Mouse (Mus musculus) liver, adult 2 months (tissue): ENCODE results near the gene Cfap97d2. TPM values are rescaled to one million over a fixed set of nuclear protein-coding genes. Genes with fewer than 3 reads are reported as not detected.

Source experiments
- DNase-seq: peaks from one replicate; pipeline ENCODE4 v3.0.0-alpha.2; 2011; ENCODE audit warnings: low read depth, low spot score; ENCODE audit errors: extremely low read depth
- H3K27ac ChIP-seq: fragments of 200-500 bp; replicated peaks from 2 replicates; pipeline ENCODE4 v1.5.1; 2012; ENCODE audit warnings: low read depth, mild to moderate bottlenecking, control low read depth, inconsistent platforms, low read length; ENCODE audit not compliant: insufficient read depth
- H3K27me3 ChIP-seq: fragments of 200-500 bp; 2 replicates; pipeline ENCODE4 v1.6.1; 2012; ENCODE audit warnings: mild to moderate bottlenecking, moderate library complexity, low read length, inconsistent platforms; ENCODE audit not compliant: control insufficient read depth, insufficient read depth
- H3K36me3 ChIP-seq: fragments of 200-500 bp; 2 replicates; pipeline ENCODE4 v1.6.1; 2012; ENCODE audit warnings: low read length, inconsistent platforms; ENCODE audit not compliant: control insufficient read depth, insufficient read depth
- H3K4me1 ChIP-seq: fragments of 200-500 bp; 2 replicates; pipeline ENCODE4 v1.6.1; 2011; ENCODE audit warnings: low read length; ENCODE audit not compliant: control insufficient read depth, insufficient read depth
- H3K4me3 ChIP-seq: fragments of 200-500 bp; 2 replicates; pipeline ENCODE4 v1.5.1; 2011; ENCODE audit warnings: low read depth, mild to moderate bottlenecking, control low read depth, low read length, moderate library complexity; ENCODE audit not compliant: insufficient read depth
- H3K79me2 ChIP-seq: fragments of 200-500 bp; 2 replicates; pipeline ENCODE4 v1.6.1; 2012; ENCODE audit warnings: inconsistent platforms, mild to moderate bottlenecking, low read length, moderate library complexity; ENCODE audit not compliant: control insufficient read depth, insufficient read depth
- H3K9ac ChIP-seq: fragments of 200-500 bp; 2 replicates; pipeline ENCODE4 v1.6.1; 2012; ENCODE audit warnings: low read depth, mild to moderate bottlenecking, control low read depth, inconsistent platforms, low read length
- CTCF ChIP-seq: fragments of 200-500 bp; IDR thresholded peaks from 2 replicates; pipeline ENCODE4 v1.5.1; 2011; ENCODE audit warnings: low read depth, low read length, control low read depth
- POLR2A ChIP-seq: fragments of 200-500 bp; IDR thresholded peaks from 2 replicates; pipeline ENCODE4 v1.6.1; 2011; ENCODE audit warnings: low read length, control low read depth; ENCODE audit not compliant: insufficient read depth; ENCODE audit errors: extremely low read depth
- WGBS: fragments of 180-500 bp; shearing (Covaris S2); methylation state at CpG from one replicate; pipeline ENCODE4 v1.1.7; 2018; 5-methylcytosine and 5-hydroxymethylcytosine counted together
- polyA plus RNA-seq: library from polyadenylated mRNA; depleted of rRNA; stranded (reverse); fragments of >200 nt; gene quantifications from 2 replicates; pipeline ENCODE4 v1.2.3, GENCODE M21; 2012
- total RNA-seq: library from RNA; depleted of rRNA; stranded (reverse); fragments of >200 nt; gene quantifications from 2 replicates; pipeline ENCODE4 v1.2.3, GENCODE M21; 2014

The Cfap97d2 gene
- total and polyA plus RNA-seq, 2 experiments, result not detected

DNA sequence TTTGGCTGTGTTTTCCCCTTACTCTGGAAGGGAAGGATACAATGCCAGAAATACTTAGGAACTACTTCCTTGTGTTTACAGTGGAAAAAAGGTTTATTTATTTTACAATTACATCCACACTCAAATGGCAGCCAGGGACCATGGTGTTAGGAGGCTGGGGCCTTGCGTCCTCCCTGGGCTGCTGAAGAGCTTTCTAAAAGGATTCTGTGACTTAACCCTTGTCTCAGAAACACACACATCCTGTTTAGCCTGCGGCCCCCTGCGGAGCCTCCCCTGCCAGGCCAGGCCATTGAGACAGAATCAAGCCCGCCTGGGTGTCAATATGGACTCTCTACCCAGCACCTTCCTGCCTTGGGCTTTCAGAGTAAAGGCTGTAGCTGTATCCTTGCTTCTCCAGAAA lies 2.9 kb upstream of the Cfap97d2 start:
- WGBS, result 89% methylated on average over 4 of the region's 4 CpGs
- no peak for DNase-seq

DNA sequence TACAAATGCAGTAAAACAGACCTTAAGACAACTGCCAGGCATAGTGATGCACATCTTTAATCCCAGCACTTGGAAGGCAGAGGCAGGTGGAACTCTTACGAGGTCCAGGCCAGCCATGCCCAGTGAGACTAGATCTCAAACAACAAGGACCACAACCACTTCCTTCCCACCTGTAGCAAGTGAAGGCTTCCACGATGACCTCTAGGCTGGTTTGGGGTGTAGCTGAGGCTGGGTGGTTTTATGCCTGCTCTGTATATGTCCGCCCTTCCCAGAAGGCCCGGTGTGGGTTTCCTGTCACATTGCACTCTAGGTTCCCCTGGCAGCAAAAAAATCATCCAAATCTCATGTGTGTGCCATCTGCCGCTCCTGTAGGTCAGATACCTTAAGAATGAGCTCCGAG lies 1.9 kb upstream of the Cfap97d2 start:
- no peaks in the 10 kb centered on the region for H3K4me1 ChIP-seq
- H3K9ac ChIP-seq, result no peak overlapping the region
- H3K36me3 ChIP-seq, result no peaks in the 10 kb centered on the region
- TF ChIP-seq CTCF (no peak), POLR2A (no peak)
- no peak overlapping the region for H3K27ac ChIP-seq
- H3K79me2 ChIP-seq, result no peaks in the 10 kb centered on the region
- no peaks in the 10 kb centered on the region for H3K27me3 ChIP-seq
- 96% methylated on average over 6 of the region's 6 CpGs for WGBS
- H3K4me3 ChIP-seq, result no peak overlapping the region
- no peak for DNase-seq

More for the DNA sequence above, 2.9 kb upstream of the Cfap97d2 start:
- Histone ChIP-seq H3K79me2 (no peaks in the 10 kb centered on the region), H3K27me3 (no peaks in the 10 kb centered on the region), H3K9ac (no peak overlapping the region), H3K27ac (no peak overlapping the region), H3K4me3 (no peak overlapping the region), H3K36me3 (no peaks in the 10 kb centered on the region), H3K4me1 (no peaks in the 10 kb centered on the region)
- TF ChIP-seq CTCF, result no peak

DNA sequence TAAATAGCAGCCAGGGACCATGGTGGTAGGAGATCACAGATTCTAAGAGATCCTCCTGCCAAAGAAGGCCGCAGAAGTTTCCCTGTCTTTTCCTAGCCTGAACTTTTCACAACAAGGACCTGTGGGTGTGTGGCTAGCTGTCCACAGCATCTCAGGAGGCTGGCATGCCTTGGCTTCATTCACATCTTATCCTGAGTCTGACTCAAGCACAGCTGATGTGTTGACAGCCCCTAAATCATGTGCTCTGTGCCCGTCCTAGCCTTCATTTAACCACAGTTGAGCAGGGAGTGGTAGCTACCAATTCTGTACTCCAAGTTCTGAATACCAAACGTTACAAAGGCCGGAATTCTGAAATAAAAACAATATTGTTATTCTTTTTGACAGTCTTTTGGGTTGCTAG lies 1.4 kb upstream of the Cfap97d2 start:
- DNase-seq, result no peak
- no peaks in the 10 kb centered on the region for H3K36me3 ChIP-seq
- WGBS, result 91% methylated on average over 4 of the region's 4 CpGs

DNA sequence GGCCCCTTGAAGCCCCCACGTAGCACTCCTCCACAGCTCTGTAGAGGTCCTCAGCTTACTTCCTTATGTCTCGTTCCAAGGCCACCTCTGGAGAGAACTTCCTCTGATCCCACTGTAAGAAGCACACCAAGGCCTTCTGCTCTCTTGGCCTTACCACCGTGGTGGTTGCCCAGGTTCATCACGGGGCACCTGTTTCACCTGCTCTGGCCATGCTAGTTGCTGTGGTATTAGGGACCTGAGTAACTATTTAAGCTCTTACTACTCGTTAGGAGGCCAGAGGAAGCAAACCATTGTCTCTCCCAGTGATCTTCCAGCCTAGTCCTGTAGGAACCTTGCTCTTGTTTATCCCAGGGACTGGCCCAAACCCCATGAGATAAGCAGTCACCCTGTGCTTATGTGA lies 1.2 kb downstream of the Cfap97d2 start:
- TF ChIP-seq POLR2A (no peak), CTCF (no peak)
- H3K4me3 ChIP-seq, result no peak overlapping the region
- no peak overlapping the region for H3K9ac ChIP-seq
- 83% methylated on average over 5 of the region's 5 CpGs for WGBS
- no peaks in the 10 kb centered on the region for H3K4me1 ChIP-seq
- no peak for DNase-seq
- no peaks in the 10 kb centered on the region for H3K79me2 ChIP-seq
- no peaks in the 10 kb centered on the region for H3K27me3 ChIP-seq
- H3K27ac ChIP-seq, result no peak overlapping the region
- H3K36me3 ChIP-seq, result no peaks in the 10 kb centered on the region

More for the DNA sequence above, 1.4 kb upstream of the Cfap97d2 start:
- Histone ChIP-seq H3K27me3 (no peaks in the 10 kb centered on the region), H3K79me2 (no peaks in the 10 kb centered on the region), H3K4me1 (no peaks in the 10 kb centered on the region), H3K27ac (no peak overlapping the region), H3K9ac (no peak overlapping the region), H3K4me3 (no peak overlapping the region)
- TF ChIP-seq CTCF (no peak), POLR2A (no peak)

DNA sequence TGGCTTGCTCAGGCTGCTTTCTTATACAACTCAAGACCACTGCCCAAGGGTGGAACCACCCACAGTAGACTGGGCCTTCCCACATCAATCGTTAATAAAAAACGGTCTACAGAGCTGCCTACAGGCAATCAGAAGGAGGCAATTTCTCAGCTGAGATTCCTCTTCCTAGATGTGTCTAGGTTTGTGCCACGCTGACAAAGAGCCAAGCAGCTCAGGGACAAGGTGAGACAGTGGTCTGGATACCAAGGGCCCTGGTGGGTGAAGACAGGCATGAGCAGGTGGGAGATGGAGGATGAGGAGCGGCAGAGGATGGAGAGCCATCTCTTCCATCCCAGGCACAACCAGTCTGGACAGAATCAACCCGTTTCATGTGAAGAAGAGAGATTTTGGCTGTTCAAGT lies 2.8 kb downstream of the Cfap97d2 start:
- Histone ChIP-seq H3K79me2 (no peaks in the 10 kb centered on the region), H3K4me1 (no peaks in the 10 kb centered on the region), H3K27ac (no peak overlapping the region), H3K4me3 (no peak overlapping the region), H3K9ac (no peak overlapping the region), H3K27me3 (no peaks in the 10 kb centered on the region), H3K36me3 (no peaks in the 10 kb centered on the region)
- DNase-seq, result no peak
- TF ChIP-seq CTCF, result no peak
- TF ChIP-seq POLR2A, result no peak
- WGBS, result 96% methylated on average over 5 of the region's 5 CpGs

DNA sequence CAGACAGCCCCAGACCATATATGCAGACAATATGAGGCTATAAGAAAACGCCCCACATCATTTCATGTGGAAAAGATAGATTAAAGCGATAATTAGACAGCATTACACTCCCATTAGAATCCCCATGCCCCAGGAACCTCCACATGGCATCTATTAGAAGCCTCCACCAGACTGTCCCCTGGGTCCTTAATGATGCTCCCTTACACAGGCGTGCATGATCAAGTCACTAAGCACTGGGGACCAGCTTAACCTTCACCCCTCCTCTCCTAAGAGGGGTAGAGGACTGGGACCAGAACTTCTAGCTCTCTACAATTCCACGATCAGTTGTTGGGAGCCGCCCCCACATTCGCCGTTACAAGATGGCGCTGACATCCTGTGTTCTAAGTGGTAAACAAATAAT lies 13.3 kb downstream of the Cfap97d2 start:
- H3K9ac ChIP-seq, result no peak overlapping the region
- H3K27ac ChIP-seq, result no peak overlapping the region
- H3K4me3 ChIP-seq, result no peak overlapping the region
- 95% methylated on average over 8 of the region's 8 CpGs for WGBS
- H3K36me3 ChIP-seq, result no peaks in the 10 kb centered on the region
- TF ChIP-seq POLR2A (no peak), CTCF (no peak)
- H3K79me2 ChIP-seq, result no peaks in the 10 kb centered on the region
- no peaks in the 10 kb centered on the region for H3K4me1 ChIP-seq
- no peaks in the 10 kb centered on the region for H3K27me3 ChIP-seq
- DNase-seq, result no peak
